10 mouse cellular contexts compared by ENCODE assay signal in genomic region chr2:93439352-93439771, GRCm38 (mm10). TPM values are rescaled to one million over a fixed set of nuclear protein-coding genes. Genes with fewer than 3 reads are reported as not detected.
DNase-seq lines count a peak whose midpoint lies in the region; ATAC-seq and TF ChIP-seq lines count a peak whose summit lies in the region.
"Had no signal": no experiment of that assay in that cellular context is flagged by ENCODE, and none has a peak within 500 bp of the region (broad histone marks: within the 10 kb centered on the region; RNA-seq: fewer than 3 reads in every experiment).

No protein-coding gene starts in this region.

- WGBS in hindbrain, embryonic 14.5 days: 64% methylated on average over 9 of the region's 9 CpGs
- 39% methylated on average over 9 of the region's 9 CpGs for WGBS in neural tube, embryonic 14.5 days
- WGBS in thymus, adult 2 months: 89% methylated on average over 9 of the region's 9 CpGs

- no peaks in the 10 kb centered on the region for H3K27me3 ChIP-seq in hindbrain, embryonic 14.5 days (ENCODE audit: control insufficient read depth, insufficient read depth, low read length)
- H3K27me3 ChIP-seq in neural tube, embryonic 14.5 days (ENCODE audit: control insufficient read depth, insufficient read depth, low read length): no peaks in the 10 kb centered on the region
- H3K27me3 ChIP-seq in thymus, adult 2 months (ENCODE audit: control insufficient read depth, insufficient read depth, low read length): no peaks in the 10 kb centered on the region

- H3K9ac ChIP-seq in hindbrain, embryonic 14.5 days: no peak overlapping the region
- H3K9ac ChIP-seq in neural tube, embryonic 14.5 days (replicated peaks; ENCODE audit: low read depth, low read length): no peak overlapping the region
- H3K9ac ChIP-seq: liver, embryonic 14.5 days had no signal

- no peak for ATAC-seq in hindbrain, embryonic 14.5 days (ENCODE audit: low FRiP score)
- ATAC-seq in neural tube, embryonic 14.5 days (ENCODE audit: low read depth): no peak

- TF ChIP-seq CTCF in left cerebral cortex, adult 2 months (IDR thresholded peaks at IDR 0.05): no peak
- TF ChIP-seq CTCF in thymus, adult 2 months (IDR thresholded peaks at IDR 0.05; ENCODE audit: borderline replicate concordance, control insufficient read depth, extremely low read depth, insufficient read depth, low read length, poor library complexity): no peak

- peak overlapping the region; percentile 28; the same call in 1 of the 2 replicates for H3K27ac ChIP-seq in left cerebral cortex, adult 2 months
- H3K27ac ChIP-seq in hindbrain, embryonic 14.5 days: peak overlapping the region; percentile 29; the same call in 1 of the 2 replicates
- 0 out of 2 replicates have a peak overlapping the region, but pooled peaks have one; percentile 22 for H3K27ac ChIP-seq in neural tube, embryonic 14.5 days (ENCODE audit: low read depth, low read length)
- no peak overlapping the region for H3K27ac ChIP-seq in thymus, adult 2 months (ENCODE audit: control insufficient read depth, insufficient read depth, low read length)
- H3K27ac ChIP-seq: liver, embryonic 14.5 days had no signal

- intact Hi-C loops in left cerebral cortex, adult 2 months (cut with DNase I): no loop called here
- intact Hi-C loops in left cerebral cortex, postnatal 4 days (cut with DNase I): no loop called here

- H3K9me3 ChIP-seq in hindbrain, embryonic 14.5 days (ENCODE audit: control insufficient read depth, low read length): no peaks in the 10 kb centered on the region
- no peaks in the 10 kb centered on the region for H3K9me3 ChIP-seq in neural tube, embryonic 14.5 days (ENCODE audit: control insufficient read depth, low read length)

- TF ChIP-seq POLR2A in thymus, adult 2 months (IDR thresholded peaks at IDR 0.05; ENCODE audit: control insufficient read depth, extremely low read depth, insufficient read depth, low read length, poor library complexity): no peak

- 0 out of 2 replicates have a peak, but pooled peaks cover 5% of the 10 kb centered on the region for H3K4me1 ChIP-seq in hindbrain, embryonic 14.5 days (replicated peaks; ENCODE audit: control insufficient read depth, insufficient read depth, low read length)
- peaks cover 5% of the 10 kb centered on the region; the same call in 1 of the 2 replicates for H3K4me1 ChIP-seq in neural tube, embryonic 14.5 days (ENCODE audit: control insufficient read depth, insufficient read depth, low read length)
- peaks cover 31% of the 10 kb centered on the region for H3K4me1 ChIP-seq in thymus, adult 2 months (replicated peaks; ENCODE audit: control insufficient read depth, insufficient read depth, low read length)

- no peaks in the 10 kb centered on the region for H3K36me3 ChIP-seq in hindbrain, embryonic 14.5 days (replicated peaks; ENCODE audit: control insufficient read depth, insufficient read depth)
- no peaks in the 10 kb centered on the region for H3K36me3 ChIP-seq in neural tube, embryonic 14.5 days (ENCODE audit: control insufficient read depth, insufficient read depth, low read length)
- H3K36me3 ChIP-seq in thymus, adult 2 months (ENCODE audit: control insufficient read depth, insufficient read depth, low read length): no peaks in the 10 kb centered on the region

- DNase-seq in left cerebral cortex, adult 2 months (ENCODE audit: extremely low spot score in 1 of 2, low spot score in 2 of 2): no peak
- DNase-seq in left cerebral cortex, postnatal 4 days: no peak
- DNase-seq in hindbrain, embryonic 14.5 days (ENCODE audit: low spot score): no peak
- DNase-seq in kidney, adult 9 months: peak; percentile 80
- no peak for DNase-seq in thymus, adult 2 months
- no peak for DNase-seq in cerebellum, postnatal 10 days
- DNase-seq: adrenal gland, adult 2 months; cerebellum, adult 9-10 months had no signal

- H3K4me3 ChIP-seq in left cerebral cortex, adult 2 months: no peak overlapping the region
- H3K4me3 ChIP-seq in hindbrain, embryonic 14.5 days (replicated peaks; ENCODE audit: low read length): no peak overlapping the region
- H3K4me3 ChIP-seq in neural tube, embryonic 14.5 days (ENCODE audit: low read depth, low read length): no peak overlapping the region
- no peak overlapping the region for H3K4me3 ChIP-seq in thymus, adult 2 months (ENCODE audit: control insufficient read depth, insufficient read depth, low read length)

- no peak overlapping the region for H3K4me2 ChIP-seq in hindbrain, embryonic 14.5 days (replicated peaks)
- H3K4me2 ChIP-seq in neural tube, embryonic 14.5 days (ENCODE audit: low read depth, low read length): no peak overlapping the region

RNA-seq across cellular contexts. Expression of gene Cd82, which starts 23.6 kb away (rescaled TPM):
- total RNA-seq in left cerebral cortex, adult 2 months (2021): 10 to 100 TPM; 12.8 to 17.8 TPM
- total RNA-seq in left cerebral cortex, postnatal 4 days (2021): 10 to 100 TPM; 15.4 to 17.4 TPM
- 14.2 and 20.0 TPM in 2 replicates for polyA plus RNA-seq in hindbrain, embryonic 14.5 days (2014; fragmentation: Nextera tagmentation; extraction: Ambion mirVana)
- polyA plus RNA-seq in neural tube, embryonic 14.5 days (2014; fragmentation: Nextera tagmentation; extraction: Ambion mirVana): 8.1 and 11.9 TPM in 2 replicates
- 176 and 181 TPM in 2 replicates for polyA plus RNA-seq in thymus, adult 2 months (2012; rRNA removed)
